Mouse (Mus musculus) cortical plate, adult 2 months (tissue): ENCODE measurements at regions not wholly inside any gene's neighbourhood (a gene's known extent, or its start where the extent isn't known, plus 50 kb on each side); places are given as distances from the start of the nearest gene placed in this dataset.
"Not testable (repeated sequence)": the region's sequence is repeated elsewhere in the genome, so short reads cannot be mapped to it uniquely, and the experiment has no call there.

Experiments used
- H3K27ac ChIP-seq: fragments of 200-500 bp; 2 replicates; pipeline ENCODE4 v1.5.1; 2012; ENCODE audit warnings: low read length, control low read depth, inconsistent platforms; ENCODE audit not compliant: insufficient read depth
- H3K4me1 ChIP-seq: fragments of 200-500 bp; 2 replicates; pipeline ENCODE4 v1.6.1; 2011; ENCODE audit warnings: low read length; ENCODE audit not compliant: control insufficient read depth, insufficient read depth
- H3K4me3 ChIP-seq: fragments of 200-500 bp; 2 replicates; pipeline ENCODE4 v1.5.1; 2011; ENCODE audit warnings: mild to moderate bottlenecking, low read length, control low read depth; ENCODE audit not compliant: insufficient read depth
- CTCF ChIP-seq: fragments of 200-500 bp; IDR thresholded peaks from 2 replicates; pipeline ENCODE4 v1.5.1; 2011; ENCODE audit warnings: mild to moderate bottlenecking, control low read depth, low read length; ENCODE audit not compliant: insufficient read depth; ENCODE audit errors: extremely low read depth
- POLR2A ChIP-seq: fragments of 200-500 bp; IDR thresholded peaks from 2 replicates; pipeline ENCODE4 v1.6.1; 2011; ENCODE audit warnings: mild to moderate bottlenecking, low read length, control low read depth; ENCODE audit not compliant: insufficient read depth; ENCODE audit errors: extremely low read depth

GRCm38 (mm10) chr6:7313496-7313895 lies 241.2 kb upstream of the Tac1 start:
- no peaks in the 10 kb centered on the region for H3K4me1 ChIP-seq
- no peak overlapping the region for H3K27ac ChIP-seq
- no peak overlapping the region for H3K4me3 ChIP-seq
- TF ChIP-seq CTCF (no peak), POLR2A (no peak)

GRCm38 (mm10) chr6:7326974-7327373 lies 227.7 kb upstream of the Tac1 start:
- Histone ChIP-seq H3K4me1 (no peaks in the 10 kb centered on the region), H3K27ac (no peak overlapping the region), H3K4me3 (no peak overlapping the region)
- TF ChIP-seq POLR2A (no peak), CTCF (no peak)

- no peak for TF ChIP-seq CTCF
- TF ChIP-seq POLR2A, result no peak
- Histone ChIP-seq H3K27ac (no peak overlapping the region), H3K4me3 (no peak overlapping the region), H3K4me1 (no peaks in the 10 kb centered on the region)
These were observed 198.0 kb upstream of the Tac1 start for GRCm38 (mm10) chr6:7356634-7357033.

DNA sequence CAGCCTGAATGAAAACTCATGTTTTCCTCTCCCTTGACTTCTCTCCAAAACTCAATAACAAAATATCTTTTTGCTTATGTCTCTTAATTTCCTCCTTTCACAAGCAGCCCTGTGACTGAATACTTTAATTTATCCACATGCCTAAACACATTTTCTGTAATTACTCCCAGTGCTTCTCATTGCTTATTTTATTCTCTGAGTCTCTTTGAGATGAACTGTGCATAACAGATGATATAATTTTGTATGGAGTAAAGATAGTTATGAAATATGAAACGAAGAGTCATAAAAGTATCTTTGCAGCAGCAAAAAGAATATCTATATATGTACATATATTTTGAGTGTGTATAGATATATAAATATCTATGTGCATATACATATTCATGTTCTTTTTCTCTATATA lies 187.5 kb upstream of the Tac1 start:
- H3K4me3 ChIP-seq, result no peak overlapping the region
- no peak overlapping the region for H3K27ac ChIP-seq
- no peaks in the 10 kb centered on the region for H3K4me1 ChIP-seq
- TF ChIP-seq POLR2A, result no peak
- TF ChIP-seq CTCF, result no peak

GRCm38 (mm10) chr6:7374629-7375028 lies 180.1 kb upstream of the Tac1 start:
- H3K4me1 ChIP-seq, result no peaks in the 10 kb centered on the region
- TF ChIP-seq POLR2A (no peak), CTCF (no peak)
- H3K27ac ChIP-seq, result no peak overlapping the region
- no peak overlapping the region for H3K4me3 ChIP-seq

DNA sequence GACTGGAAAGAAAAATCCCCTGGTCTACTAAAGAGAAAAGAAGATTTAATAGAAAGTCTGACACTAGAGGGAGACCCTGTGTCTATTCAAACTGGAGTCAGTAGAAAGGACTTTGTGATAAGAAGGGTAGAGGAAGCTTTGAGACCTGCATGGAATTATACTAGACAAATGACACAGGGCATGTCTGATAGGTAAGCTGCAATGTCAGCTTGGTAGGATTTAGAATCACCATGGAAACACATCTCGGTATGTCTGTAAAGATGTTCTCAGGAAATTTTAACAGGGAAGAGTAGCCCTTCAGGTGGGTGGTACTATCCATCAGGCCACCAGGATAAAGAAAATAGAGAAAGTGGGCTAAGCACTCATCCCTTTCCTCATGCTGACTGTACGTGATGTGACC lies 178.8 kb upstream of the Tac1 start:
- Histone ChIP-seq H3K4me1 (no peaks in the 10 kb centered on the region), H3K27ac (no peak overlapping the region), H3K4me3 (no peak overlapping the region)
- TF ChIP-seq POLR2A, result no peak
- TF ChIP-seq CTCF, result no peak

- Histone ChIP-seq H3K4me1 (no peaks in the 10 kb centered on the region), H3K4me3 (no peak overlapping the region), H3K27ac (no peak overlapping the region)
- no peak for TF ChIP-seq CTCF
- TF ChIP-seq POLR2A, result no peak
These were observed 176.0 kb upstream of the Tac1 start for GRCm38 (mm10) chr6:7378651-7379050.

DNA sequence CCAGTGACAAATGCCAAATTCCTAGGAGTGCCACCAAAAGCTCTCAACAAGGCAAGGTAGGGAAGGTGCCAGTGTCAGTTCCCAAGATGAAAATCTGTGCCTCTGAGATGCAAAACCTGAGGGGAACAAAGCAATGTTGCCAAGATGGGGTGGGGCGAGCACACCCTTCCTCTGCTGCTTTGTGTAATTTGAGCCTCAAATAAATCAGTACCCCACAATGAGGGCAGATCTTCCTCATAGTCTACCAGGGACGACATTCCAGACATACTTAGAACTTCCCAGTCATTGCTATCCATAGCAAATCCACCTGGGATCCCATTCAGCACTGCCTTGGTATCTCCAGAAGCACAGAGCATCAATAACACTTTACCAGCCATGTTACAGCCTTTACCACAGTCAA lies 129.9 kb upstream of the Tac1 start:
- Histone ChIP-seq H3K27ac (no peak overlapping the region), H3K4me3 (no peak overlapping the region), H3K4me1 (no peaks in the 10 kb centered on the region)
- TF ChIP-seq CTCF, result no peak
- no peak for TF ChIP-seq POLR2A

- no peak for TF ChIP-seq POLR2A
- no peak for TF ChIP-seq CTCF
- Histone ChIP-seq H3K4me3 (no peak overlapping the region), H3K4me1 (no peaks in the 10 kb centered on the region), H3K27ac (no peak overlapping the region)
These were observed 113.0 kb upstream of the Tac1 start for GRCm38 (mm10) chr6:7441725-7442124.

GRCm38 (mm10) chr6:7442286-7442685 lies 112.4 kb upstream of the Tac1 start:
- not testable (repeated sequence) for H3K27ac ChIP-seq, H3K4me1 ChIP-seq, H3K4me3 ChIP-seq

DNA sequence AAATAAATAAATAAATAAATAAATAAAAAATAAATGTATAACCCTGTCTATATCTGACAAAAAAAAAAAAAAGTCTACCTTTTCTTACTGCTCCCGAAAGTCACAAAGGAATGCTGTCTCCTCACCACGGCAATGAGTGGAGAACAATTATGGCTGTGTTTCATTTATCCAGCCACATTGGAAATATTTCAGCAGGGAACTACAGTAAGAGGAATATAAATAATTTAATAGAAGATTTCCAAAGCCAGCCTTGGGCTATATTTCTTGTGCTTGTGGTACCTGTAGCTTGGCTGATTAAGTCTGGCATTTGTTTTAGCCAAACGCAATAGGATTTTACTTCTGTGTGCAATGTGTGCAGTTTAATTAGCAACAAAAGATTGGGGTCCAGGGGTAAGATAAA lies 98.8 kb upstream of the Tac1 start:
- no peaks in the 10 kb centered on the region for H3K4me1 ChIP-seq
- no peak for TF ChIP-seq CTCF
- TF ChIP-seq POLR2A, result no peak
- H3K4me3 ChIP-seq, result no peak overlapping the region
- H3K27ac ChIP-seq, result no peak overlapping the region
